Mouse (Mus musculus): ENCODE results near the gene Prkch. TPM values are rescaled to one million over a fixed set of nuclear protein-coding genes. Genes with fewer than 3 reads are reported as not detected.
"Not testable (repeated sequence)": the region's sequence is repeated elsewhere in the genome, so short reads cannot be mapped to it uniquely, and the experiment has no call there.

Gene Prkch
- polyA plus RNA-seq, 1 experiment = 44.7 TPM

- no peak overlapping the region for H3K27ac ChIP-seq (ENCODE audit: insufficient read depth, low read depth, low read length)
- TF ChIP-seq CTCF (IDR thresholded peaks at IDR 0.05; ENCODE audit: low read depth, low read length) (no peak), POLR2A (IDR thresholded peaks at IDR 0.05; ENCODE audit: borderline replicate concordance, low read depth, low read length) (no peak)
- no peaks in the 10 kb centered on the region for H3K4me1 ChIP-seq (ENCODE audit: control insufficient read depth, insufficient read depth, low read length)
- H3K4me3 ChIP-seq (ENCODE audit: insufficient read depth, low read length) = no peak overlapping the region
Observed at GRCm38 (mm10) chr12:73547646-73548045, 37.0 kb upstream of the Prkch start.

GRCm38 (mm10) chr12:73548259-73548658 lies 36.3 kb upstream of the Prkch start:
- Histone ChIP-seq H3K27ac (ENCODE audit: insufficient read depth, low read depth, low read length) (no peak overlapping the region), H3K4me1 (ENCODE audit: control insufficient read depth, insufficient read depth, low read length) (no peaks in the 10 kb centered on the region), H3K4me3 (ENCODE audit: insufficient read depth, low read length) (no peak overlapping the region)
- TF ChIP-seq CTCF (IDR thresholded peaks at IDR 0.05; ENCODE audit: low read depth, low read length) (no peak), POLR2A (IDR thresholded peaks at IDR 0.05; ENCODE audit: borderline replicate concordance, low read depth, low read length) (no peak)

DNA sequence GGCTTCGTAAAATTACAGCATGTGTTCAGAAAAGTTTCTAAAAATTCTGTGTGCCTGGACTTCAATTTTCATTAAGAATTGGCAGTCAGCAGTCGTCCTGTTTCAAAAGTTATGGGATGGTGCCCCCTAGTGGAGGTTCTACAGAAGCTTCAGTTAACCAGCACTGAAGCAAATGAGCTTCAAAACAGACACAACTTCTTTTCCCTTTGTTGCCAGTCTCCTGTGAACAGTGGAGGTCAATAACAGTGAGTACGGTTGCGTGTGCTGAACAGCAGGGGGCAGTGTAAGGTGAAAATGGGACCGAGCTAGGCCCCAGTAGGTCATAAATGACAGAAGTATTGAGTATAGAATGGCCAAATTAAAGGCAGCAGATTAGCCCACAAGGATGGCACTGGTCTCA lies 30.4 kb upstream of the Prkch start:
- TF ChIP-seq CTCF (IDR thresholded peaks at IDR 0.05; ENCODE audit: low read depth, low read length) (peak; percentile 47), POLR2A (IDR thresholded peaks at IDR 0.05; ENCODE audit: borderline replicate concordance, low read depth, low read length) (no peak)
- H3K4me1 ChIP-seq (ENCODE audit: control insufficient read depth, insufficient read depth, low read length) = no peaks in the 10 kb centered on the region
- H3K4me3 ChIP-seq (ENCODE audit: insufficient read depth, low read length) = no peak overlapping the region
- H3K27ac ChIP-seq (ENCODE audit: insufficient read depth, low read depth, low read length) = no peak overlapping the region

GRCm38 (mm10) chr12:73558525-73559195 lies 25.9 kb upstream of the Prkch start:
- Histone ChIP-seq H3K4me3 (ENCODE audit: insufficient read depth, low read length) (no peak overlapping the region), H3K27ac (ENCODE audit: insufficient read depth, low read depth, low read length) (no peak overlapping the region), H3K4me1 (ENCODE audit: control insufficient read depth, insufficient read depth, low read length) (no peaks in the 10 kb centered on the region)
- TF ChIP-seq CTCF (IDR thresholded peaks at IDR 0.05; ENCODE audit: low read depth, low read length) (no peak), POLR2A (IDR thresholded peaks at IDR 0.05; ENCODE audit: borderline replicate concordance, low read depth, low read length) (no peak)

GRCm38 (mm10) chr12:73560091-73560490 lies 24.5 kb upstream of the Prkch start:
- TF ChIP-seq POLR2A (IDR thresholded peaks at IDR 0.05; ENCODE audit: borderline replicate concordance, low read depth, low read length) (no peak), CTCF (IDR thresholded peaks at IDR 0.05; ENCODE audit: low read depth, low read length) (peak; percentile 68)
- Histone ChIP-seq H3K4me1 (ENCODE audit: control insufficient read depth, insufficient read depth, low read length) (no peaks in the 10 kb centered on the region), H3K4me3 (ENCODE audit: insufficient read depth, low read length) (no peak overlapping the region), H3K27ac (ENCODE audit: insufficient read depth, low read depth, low read length) (no peak overlapping the region)

- H3K4me3 ChIP-seq (ENCODE audit: insufficient read depth, low read length); H3K4me1 ChIP-seq (ENCODE audit: control insufficient read depth, insufficient read depth, low read length); H3K27ac ChIP-seq (ENCODE audit: insufficient read depth, low read depth, low read length): not testable (repeated sequence)
Observed at GRCm38 (mm10) chr12:73563122-73563521, 21.5 kb upstream of the Prkch start.

DNA sequence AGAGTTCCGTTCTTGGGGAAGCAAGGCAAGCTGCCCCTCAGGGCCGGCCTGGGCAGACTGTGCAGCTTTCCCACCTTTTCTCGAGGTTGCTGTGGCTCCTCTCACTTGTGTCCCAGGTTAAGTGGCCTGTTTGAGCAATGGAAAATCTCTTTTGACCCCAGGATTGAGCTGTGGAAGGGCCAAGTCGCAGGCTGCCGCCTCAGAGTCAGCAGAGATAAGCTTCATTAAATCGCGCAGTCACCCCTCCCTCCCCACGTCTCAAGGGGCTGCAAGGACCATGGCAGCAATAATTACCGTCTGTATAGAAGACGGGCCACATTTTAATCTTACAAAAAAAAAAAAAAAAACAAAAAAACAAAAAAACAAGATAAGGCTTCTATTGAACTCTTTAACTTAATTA lies 20.4 kb upstream of the Prkch start:
- TF ChIP-seq POLR2A (IDR thresholded peaks at IDR 0.05; ENCODE audit: borderline replicate concordance, low read depth, low read length) (no peak), CTCF (IDR thresholded peaks at IDR 0.05; ENCODE audit: low read depth, low read length) (no peak)
- no peaks in the 10 kb centered on the region for H3K4me1 ChIP-seq (ENCODE audit: control insufficient read depth, insufficient read depth, low read length)
- H3K4me3 ChIP-seq (ENCODE audit: insufficient read depth, low read length) = no peak overlapping the region

GRCm38 (mm10) chr12:73564795-73565619 lies 19.6 kb upstream of the Prkch start:
- Histone ChIP-seq H3K4me3 (ENCODE audit: insufficient read depth, low read length) (peak overlapping the region; percentile 32), H3K27ac (ENCODE audit: insufficient read depth, low read depth, low read length) (no peak overlapping the region), H3K4me1 (ENCODE audit: control insufficient read depth, insufficient read depth, low read length) (no peaks in the 10 kb centered on the region)
- TF ChIP-seq CTCF (IDR thresholded peaks at IDR 0.05; ENCODE audit: low read depth, low read length) (no peak), POLR2A (IDR thresholded peaks at IDR 0.05; ENCODE audit: borderline replicate concordance, low read depth, low read length) (no peak)

More for the DNA sequence above, 20.4 kb upstream of the Prkch start:
- H3K27ac ChIP-seq (ENCODE audit: insufficient read depth, low read depth, low read length) = no peak overlapping the region

GRCm38 (mm10) chr12:73565620-73565969 lies 19.0 kb upstream of the Prkch start:
- TF ChIP-seq CTCF (IDR thresholded peaks at IDR 0.05; ENCODE audit: low read depth, low read length) (no peak), POLR2A (IDR thresholded peaks at IDR 0.05; ENCODE audit: borderline replicate concordance, low read depth, low read length) (no peak)
- Histone ChIP-seq H3K4me1 (ENCODE audit: control insufficient read depth, insufficient read depth, low read length) (0 out of 2 replicates have a peak, but pooled peaks cover 2% of the 10 kb centered on the region), H3K4me3 (ENCODE audit: insufficient read depth, low read length) (no peak overlapping the region), H3K27ac (ENCODE audit: insufficient read depth, low read depth, low read length) (no peak overlapping the region)

DNA sequence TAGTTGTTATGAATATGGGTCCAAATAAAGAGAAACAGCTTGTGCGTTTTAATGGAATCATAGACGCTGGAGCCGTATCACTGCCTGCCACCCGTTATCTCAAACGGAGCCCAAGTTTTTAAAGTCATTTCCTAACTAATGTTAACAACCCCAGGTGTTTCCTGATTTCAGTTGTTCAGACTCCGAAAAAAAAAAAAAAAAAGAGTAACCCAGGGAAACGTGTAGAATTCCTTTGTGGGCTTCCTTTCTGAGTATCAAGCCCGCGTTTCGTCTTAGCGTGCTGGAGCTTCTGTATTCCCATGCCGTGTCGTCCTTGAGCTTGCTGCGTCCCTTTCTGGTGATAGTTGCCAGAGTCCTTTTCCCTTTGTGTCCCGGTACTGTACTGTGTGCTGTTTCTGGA lies 10.0 kb upstream of the Prkch start:
- Histone ChIP-seq H3K4me1 (ENCODE audit: control insufficient read depth, insufficient read depth, low read length) (peaks cover 5% of the 10 kb centered on the region), H3K27ac (ENCODE audit: insufficient read depth, low read depth, low read length) (no peak overlapping the region), H3K4me3 (ENCODE audit: insufficient read depth, low read length) (no peak overlapping the region)
- TF ChIP-seq CTCF (IDR thresholded peaks at IDR 0.05; ENCODE audit: low read depth, low read length) = no peak
- no peak for TF ChIP-seq POLR2A (IDR thresholded peaks at IDR 0.05; ENCODE audit: borderline replicate concordance, low read depth, low read length)
